Mouse (Mus musculus) midbrain, embryonic 14.5 days (tissue): Measurements from ENCODE around the gene Ror2. TPM values are rescaled to one million over a fixed set of nuclear protein-coding genes. Genes with fewer than 3 reads are reported as not detected.

Experiments
- ATAC-seq: fragments of 200-750 bp; cut with Nextera tagmentation; 2 replicates; pipeline ENCODE4 v1.8.0; 2017; ENCODE audit warnings: moderate number of reproducible peaks, moderate library complexity; ENCODE audit not compliant: low FRiP score, low TSS enrichment
- DNase-seq: peaks from one replicate; pipeline ENCODE4 v3.0.0-alpha.2; 2015
- H3K27ac ChIP-seq: fragments of 300-500 bp; sonication (generic); replicated peaks from 2 replicates; pipeline ENCODE4 v1.5.1; 2014; ENCODE audit warnings: mild to moderate bottlenecking, low read depth, low read length, moderate library complexity
- H3K27me3 ChIP-seq: fragments of 300-500 bp; sonication (generic); 2 replicates; pipeline ENCODE4 v1.6.1; 2014; ENCODE audit warnings: low read length, control low read depth, mixed read lengths; ENCODE audit not compliant: control insufficient read depth, insufficient read depth
- H3K36me3 ChIP-seq: fragments of 300-500 bp; sonication (generic); 2 replicates; pipeline ENCODE4 v1.6.1; 2014; ENCODE audit warnings: low read length, control low read depth; ENCODE audit not compliant: control insufficient read depth, insufficient read depth
- H3K4me1 ChIP-seq: fragments of 300-500 bp; sonication (generic); 2 replicates; pipeline ENCODE4 v1.6.1; 2014; ENCODE audit warnings: mild to moderate bottlenecking, antibody characterized with exemption, low read length, control low read depth; ENCODE audit not compliant: control insufficient read depth, insufficient read depth
- H3K4me2 ChIP-seq: fragments of 300-500 bp; sonication (generic); 2 replicates; pipeline ENCODE4 v1.6.1; 2014; ENCODE audit warnings: mild to moderate bottlenecking, low read length, moderate library complexity
- H3K4me3 ChIP-seq: fragments of 300-500 bp; sonication (generic); replicated peaks from 2 replicates; pipeline ENCODE4 v1.5.1; 2014; ENCODE audit warnings: low read depth, low read length
- H3K9ac ChIP-seq: fragments of 300-500 bp; sonication (generic); replicated peaks from 2 replicates; pipeline ENCODE4 v1.6.1; 2014; ENCODE audit warnings: mild to moderate bottlenecking, low read length, moderate library complexity
- H3K9me3 ChIP-seq: fragments of 300-500 bp; sonication (generic); 2 replicates; pipeline ENCODE4 v1.6.1; 2016; ENCODE audit warnings: low read length, control low read depth, mixed read lengths; ENCODE audit not compliant: control insufficient read depth
- WGBS: fragments of 180-500 bp; shearing (Covaris S2); extraction: QIAGEN DNeasy Blood & Tissue Kit; methylation state at CpG from one replicate; pipeline ENCODE4 v1.1.7; 2014; 5-methylcytosine and 5-hydroxymethylcytosine counted together
- polyA plus RNA-seq: library from polyadenylated mRNA; unstranded; fragments of >200 nt; fragmentation: Nextera tagmentation; extraction: Ambion mirVana; gene quantifications from 2 replicates; pipeline ENCODE4 v1.2.1, GENCODE M21; 2014

Ror2 gene
- polyA plus RNA-seq, 1 experiment from 2014 or later, result 3.2 TPM

- H3K4me3 ChIP-seq, result no peak overlapping the region
- DNase-seq, result no peak
- H3K27me3 ChIP-seq, result no peaks in the 10 kb centered on the region
- H3K9me3 ChIP-seq, result no peaks in the 10 kb centered on the region
- no peak overlapping the region for H3K9ac ChIP-seq
- 80% methylated on average over 24 of the region's 24 CpGs for whole genome bisulfite sequencing
- no peak for ATAC-seq
- no peaks in the 10 kb centered on the region for H3K4me1 ChIP-seq
- no peaks in the 10 kb centered on the region for H3K36me3 ChIP-seq
- H3K4me2 ChIP-seq, result no peak overlapping the region
- H3K27ac ChIP-seq, result no peak overlapping the region
These were observed 37.1 kb downstream of the Ror2 start for GRCm38 (mm10) chr13:53248586-53249401.

- 61% methylated on average over 6 of the region's 6 CpGs for WGBS
- DNase-seq (no peak), ATAC-seq (no peak)
- Histone ChIP-seq H3K27ac (no peak overlapping the region), H3K4me3 (no peak overlapping the region), H3K4me1 (no peaks in the 10 kb centered on the region), H3K36me3 (no peaks in the 10 kb centered on the region), H3K9ac (no peak overlapping the region), H3K4me2 (no peak overlapping the region), H3K9me3 (no peaks in the 10 kb centered on the region), H3K27me3 (no peaks in the 10 kb centered on the region)
These were observed 37.8 kb downstream of the Ror2 start for GRCm38 (mm10) chr13:53248080-53248479.

- 81% methylated on average over 6 of the region's 6 CpGs for WGBS
These were observed 38.7 kb downstream of the Ror2 start for GRCm38 (mm10) chr13:53247175-53247574.

GRCm38 (mm10) chr13:53244151-53244550, 41.8 kb downstream of the Ror2 start:
- DNase-seq, result no peak
- no peaks in the 10 kb centered on the region for H3K27me3 ChIP-seq
- H3K9me3 ChIP-seq, result no peaks in the 10 kb centered on the region
- ATAC-seq, result no peak
- H3K4me2 ChIP-seq, result no peak overlapping the region
- no peaks in the 10 kb centered on the region for H3K4me1 ChIP-seq
- H3K4me3 ChIP-seq, result no peak overlapping the region
- no peaks in the 10 kb centered on the region for H3K36me3 ChIP-seq
- 74% methylated on average over 8 of the region's 8 CpGs for WGBS
- H3K9ac ChIP-seq, result no peak overlapping the region
- no peak overlapping the region for H3K27ac ChIP-seq

More at GRCm38 (mm10) chr13:53247175-53247574, 38.7 kb downstream of the Ror2 start:
- H3K4me1 ChIP-seq, result no peaks in the 10 kb centered on the region
- no peak overlapping the region for H3K4me2 ChIP-seq
- no peak for ATAC-seq
- H3K9ac ChIP-seq, result no peak overlapping the region
- no peaks in the 10 kb centered on the region for H3K9me3 ChIP-seq
- no peak overlapping the region for H3K27ac ChIP-seq
- no peak overlapping the region for H3K4me3 ChIP-seq
- H3K27me3 ChIP-seq, result no peaks in the 10 kb centered on the region
- DNase-seq, result no peak
- H3K36me3 ChIP-seq, result no peaks in the 10 kb centered on the region

- H3K4me3 ChIP-seq, result no peak overlapping the region
- H3K9ac ChIP-seq, result no peak overlapping the region
- H3K27me3 ChIP-seq, result no peaks in the 10 kb centered on the region
- ATAC-seq, result no peak
- WGBS, result 59% methylated on average over 10 of the region's 10 CpGs
- no peaks in the 10 kb centered on the region for H3K9me3 ChIP-seq
- H3K4me2 ChIP-seq, result no peak overlapping the region
- no peaks in the 10 kb centered on the region for H3K36me3 ChIP-seq
- DNase-seq, result no peak
- H3K27ac ChIP-seq, result no peak overlapping the region
- H3K4me1 ChIP-seq, result 0 out of 2 replicates have a peak, but pooled peaks cover 3% of the 10 kb centered on the region
These were observed 48.5 kb downstream of the Ror2 start for GRCm38 (mm10) chr13:53237455-53237854.

- 0 out of 2 replicates have a peak, but pooled peaks cover 3% of the 10 kb centered on the region for H3K4me1 ChIP-seq
- DNase-seq, result peak; percentile 49
- no peaks in the 10 kb centered on the region for H3K27me3 ChIP-seq
- H3K9ac ChIP-seq, result no peak overlapping the region
- H3K4me3 ChIP-seq, result no peak overlapping the region
- WGBS, result 37% methylated on average over 18 of the region's 18 CpGs
- H3K9me3 ChIP-seq, result no peaks in the 10 kb centered on the region
- ATAC-seq, result no peak
- no peak overlapping the region for H3K27ac ChIP-seq
- no peaks in the 10 kb centered on the region for H3K36me3 ChIP-seq
- H3K4me2 ChIP-seq, result no peak overlapping the region
These were observed 49.2 kb downstream of the Ror2 start for GRCm38 (mm10) chr13:53236434-53237401.

- WGBS, result 22% methylated on average over 7 of the region's 7 CpGs
- peak; percentile 30 for DNase-seq
- H3K27ac ChIP-seq, result no peak overlapping the region
These were observed 50.0 kb downstream of the Ror2 start for GRCm38 (mm10) chr13:53235953-53236352.

GRCm38 (mm10) chr13:53234844-53235243, 51.1 kb downstream of the Ror2 start:
- ATAC-seq (no peak), DNase-seq (peak; percentile 54)
- 1% methylated on average over 12 of the region's 12 CpGs for WGBS

More at GRCm38 (mm10) chr13:53235953-53236352, 50.0 kb downstream of the Ror2 start:
- no peak overlapping the region for H3K9ac ChIP-seq
- no peak overlapping the region for H3K4me2 ChIP-seq
- H3K36me3 ChIP-seq, result no peaks in the 10 kb centered on the region
- no peak overlapping the region for H3K4me3 ChIP-seq
- H3K27me3 ChIP-seq, result no peaks in the 10 kb centered on the region
- H3K9me3 ChIP-seq, result no peaks in the 10 kb centered on the region
- no peak for ATAC-seq
- 0 out of 2 replicates have a peak, but pooled peaks cover 3% of the 10 kb centered on the region for H3K4me1 ChIP-seq

More at GRCm38 (mm10) chr13:53234844-53235243, 51.1 kb downstream of the Ror2 start:
- H3K36me3 ChIP-seq, result no peaks in the 10 kb centered on the region
- H3K27ac ChIP-seq, result no peak overlapping the region
- H3K9ac ChIP-seq, result no peak overlapping the region
- H3K9me3 ChIP-seq, result no peaks in the 10 kb centered on the region
- no peak overlapping the region for H3K4me3 ChIP-seq
- 0 out of 2 replicates have a peak, but pooled peaks cover 7% of the 10 kb centered on the region for H3K4me1 ChIP-seq
- H3K27me3 ChIP-seq, result no peaks in the 10 kb centered on the region
- H3K4me2 ChIP-seq, result peak overlapping the region; percentile 2; the same call in 1 of the 2 replicates
